Mouse (Mus musculus): ENCODE results near the gene Olfr987.
"Not testable (repeated sequence)": the region's sequence is repeated elsewhere in the genome, so short reads cannot be mapped to it uniquely, and the experiment has no call there.

Olfr987 gene

DNA sequence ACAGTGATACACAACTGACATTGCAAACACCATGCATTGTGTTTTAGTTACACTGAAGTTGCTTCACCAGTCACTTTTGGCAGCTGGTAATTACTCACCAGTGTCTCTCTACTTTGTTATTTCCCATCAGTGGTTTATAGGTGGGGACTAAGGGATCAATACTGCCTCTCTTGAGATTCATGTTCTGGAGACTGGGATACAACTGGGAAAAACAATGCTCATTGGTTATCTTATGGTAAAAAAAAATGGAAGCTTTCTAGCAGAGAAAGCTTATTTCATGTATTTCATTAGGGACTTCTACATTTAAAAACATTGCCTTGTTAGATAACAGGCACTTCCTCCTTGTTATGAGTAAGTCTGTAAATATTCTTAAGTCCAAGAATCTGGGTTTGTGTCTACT lies at the start of gene Olfr987:
Gene Olfr987, minus strand, starts transcription at position 101 of the 400 bp plus-strand sequence.
- DNase-seq, result not testable (repeated sequence)

DNA sequence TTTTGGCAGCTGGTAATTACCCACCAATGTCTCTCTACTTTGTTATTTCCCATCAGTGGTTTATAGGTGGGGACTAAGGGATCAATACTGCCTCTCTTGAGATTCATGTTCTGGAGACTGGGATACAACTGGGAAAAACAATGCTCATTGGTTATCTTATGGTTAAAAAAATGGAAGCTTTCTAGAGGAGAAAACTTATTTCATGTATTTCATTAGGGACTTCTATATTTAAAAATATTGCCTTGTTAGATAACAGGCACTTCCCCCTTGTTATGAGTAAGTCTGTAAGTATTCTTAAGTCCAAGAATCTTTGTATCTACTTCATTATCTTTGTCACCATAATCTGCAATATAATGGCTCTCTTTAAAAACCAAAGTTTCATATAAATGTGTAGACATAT lies 24.0 kb upstream of the Olfr987 start, which contains the start of gene Olfr988:
Gene Olfr988, minus strand, starts transcription at position 101 of the 400 bp plus-strand sequence.
- not testable (repeated sequence) for DNase-seq

DNA sequence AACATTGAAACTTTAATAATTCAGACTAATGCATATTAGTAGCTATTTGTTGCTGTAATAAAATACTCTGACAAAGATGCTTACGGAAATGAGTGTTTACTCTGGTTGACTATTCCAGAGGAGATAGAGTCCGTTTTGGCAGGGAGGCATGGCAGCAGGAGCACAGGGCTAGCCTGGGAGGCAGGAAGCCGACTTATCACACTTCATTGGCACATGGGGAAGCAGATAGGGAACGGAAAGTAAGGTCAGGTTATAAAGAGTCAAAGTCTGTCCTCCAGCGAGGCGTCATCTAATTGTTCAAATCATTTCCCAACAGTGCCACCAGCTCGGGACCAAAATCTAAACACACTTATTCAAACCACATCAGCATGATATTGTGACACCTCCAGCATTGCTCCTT lies 857 bp upstream of the Olfr987 start:
- DNase-seq, result no peak

DNA sequence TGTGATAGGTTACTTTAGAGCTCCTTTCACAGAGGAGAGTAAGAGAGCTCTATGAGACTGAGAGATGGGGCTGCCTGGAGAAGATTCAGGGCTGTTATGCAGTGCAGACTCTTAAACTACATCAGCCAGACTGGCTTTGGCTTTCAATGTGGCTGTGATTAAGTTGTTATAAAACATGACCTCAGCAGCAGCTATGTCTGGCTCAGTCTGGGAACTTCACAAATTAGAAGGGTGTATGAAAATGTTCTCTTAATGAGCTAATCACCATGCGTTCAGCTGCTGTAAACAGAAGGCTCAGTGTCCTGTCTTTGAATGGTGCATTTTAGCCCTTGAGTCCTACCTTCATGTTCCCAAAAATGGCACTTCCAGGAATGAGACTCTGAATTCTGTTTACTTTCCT lies 20.0 kb downstream of the Olfr987 start:
- DNase-seq, result no peak

DNA sequence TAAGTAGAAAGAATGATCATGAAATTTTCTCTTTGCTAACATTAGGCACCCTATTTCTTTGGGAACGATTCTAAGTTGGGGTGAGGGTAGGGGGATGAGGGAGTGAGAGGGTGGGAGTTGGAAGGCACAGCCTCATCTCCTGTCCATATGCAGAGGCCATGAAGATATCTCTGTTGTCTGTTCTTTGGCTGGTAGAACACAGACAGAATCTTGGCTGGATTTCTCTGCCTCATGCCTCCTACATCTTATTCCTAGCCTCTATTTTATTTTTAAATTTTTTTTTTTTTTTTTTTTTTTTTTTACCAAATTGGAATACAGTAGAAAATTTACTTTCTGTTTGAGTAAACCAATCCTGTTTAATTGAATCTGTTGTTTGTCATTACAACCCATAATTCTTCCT lies 53.7 kb downstream of the Olfr987 start:
- no peak for DNase-seq

DNA sequence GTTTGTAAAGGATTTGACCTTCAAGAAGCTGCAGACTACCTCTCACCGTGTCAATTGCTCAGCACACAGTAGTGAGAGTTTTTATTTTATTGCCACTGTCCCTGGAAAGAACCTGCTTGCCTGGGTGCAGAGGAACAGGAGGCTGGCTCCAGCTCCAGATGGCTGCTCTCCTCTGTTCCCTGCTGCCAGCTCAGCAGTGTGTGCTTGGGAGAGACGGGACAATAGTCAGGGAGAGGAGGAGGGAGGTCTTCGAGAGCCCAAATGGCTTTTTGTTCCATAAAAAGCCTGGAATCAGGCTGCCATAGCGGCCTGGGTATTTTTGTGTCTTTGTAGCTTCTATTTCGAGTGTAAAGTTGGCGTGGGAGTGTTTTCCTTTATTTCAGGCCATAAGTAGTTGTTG lies 54.5 kb downstream of the Olfr987 start:
- peak in 1 of 2 experiments; percentile 4 for DNase-seq

DNA sequence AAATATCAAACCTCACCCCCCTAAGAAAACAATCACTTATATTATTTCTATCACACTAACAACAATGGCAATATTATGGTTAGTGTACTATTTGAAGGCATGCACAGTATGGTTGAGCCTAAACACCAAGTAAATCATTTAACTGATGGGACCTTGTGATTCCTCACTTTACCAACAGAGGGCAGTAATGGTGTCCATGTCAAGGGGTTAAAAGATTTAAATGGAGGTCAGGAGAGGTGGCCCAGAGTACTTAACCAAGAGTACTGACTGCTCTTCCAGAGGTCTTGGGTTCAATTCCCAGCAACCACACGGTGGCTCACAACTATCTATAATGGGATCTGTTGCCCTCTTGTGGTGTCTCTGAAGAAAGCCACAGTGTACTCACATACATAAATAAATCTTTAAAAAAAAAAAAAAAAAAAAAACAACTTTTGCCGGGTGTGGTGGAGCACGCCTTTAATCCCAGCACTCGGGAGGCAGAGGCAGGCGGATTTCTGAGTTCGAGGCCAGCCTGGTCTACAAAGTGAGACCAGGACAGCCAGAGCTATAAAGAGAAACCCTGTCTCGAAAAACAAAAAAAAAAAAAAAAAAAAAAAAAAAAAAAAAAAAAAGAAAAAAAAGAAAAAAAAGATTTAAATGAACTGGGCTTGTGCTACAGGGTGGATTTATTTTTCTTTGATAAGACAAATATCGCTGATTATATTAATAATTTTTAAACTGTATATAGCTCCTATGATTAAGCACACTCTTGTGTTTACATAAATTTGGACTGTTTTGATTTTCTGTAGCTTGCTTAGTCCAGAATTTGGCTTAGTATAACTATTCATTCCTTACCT lies 55.3 kb downstream of the Olfr987 start:
- DNase-seq, result no peak

DNA sequence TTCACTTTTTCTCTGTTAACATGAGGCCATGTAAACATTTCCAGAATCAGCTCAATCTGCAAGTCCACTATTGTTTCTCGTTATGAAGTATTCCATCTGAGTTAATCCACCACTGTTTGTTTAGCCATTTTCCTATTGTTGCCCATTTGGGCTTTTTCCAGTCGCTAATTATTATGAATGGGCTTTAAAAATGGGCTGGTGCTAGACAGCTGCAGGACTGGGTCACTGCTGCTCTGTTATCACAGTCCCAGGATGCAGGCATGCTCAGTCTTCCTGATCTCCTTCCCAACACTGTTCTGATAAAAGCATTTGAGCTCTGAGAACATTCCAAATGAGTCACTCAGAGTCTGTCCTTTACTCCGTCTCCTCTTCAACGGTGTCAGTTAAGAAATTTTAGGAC lies 58.1 kb downstream of the Olfr987 start:
- no peak for DNase-seq
